ENCODE assay signal across 9 mouse cellular contexts in genomic region chr10:117455595-117456302, GRCm38 (mm10).
DNase-seq lines count a peak whose midpoint lies in the region; ATAC-seq and TF ChIP-seq lines count a peak whose summit lies in the region.
"Had no signal": no experiment of that assay in that cellular context is flagged by ENCODE, and none has a peak within 500 bp of the region (broad histone marks: within the 10 kb centered on the region; RNA-seq: fewer than 3 reads in every experiment).

No protein-coding gene starts in this region.

- peak; percentile 61 to 76 for DNase-seq in cerebellum, postnatal 14 days
- DNase-seq in cerebellum, adult 11 months = no peak
- DNase-seq in 3T3-L1 (ENCODE audit: low read depth, low spot score) = peak; percentile 100
- peak; percentile 76 to 90 for DNase-seq in adrenal gland, adult (ENCODE audit: inconsistent age in 2 of 2, low spot score in 1 of 2)
- DNase-seq in lung, postnatal 0 days (ENCODE audit: low spot score) = peak; percentile 94
- peak; percentile 84 for DNase-seq in splenic B cell, adult 2 months (ENCODE audit: low read depth, low spot score)

- H3K27me3 ChIP-seq in forebrain, embryonic 12.5 days = peaks cover 3% of the 10 kb centered on the region; the same call in 1 of the 2 replicates
- no peaks in the 10 kb centered on the region for H3K27me3 ChIP-seq in kidney, embryonic 16.5 days (ENCODE audit: insufficient read depth, low read length)
- H3K27me3 ChIP-seq in lung, postnatal 0 days (replicated peaks; ENCODE audit: insufficient read depth, low read length) = no peaks in the 10 kb centered on the region
- no peaks in the 10 kb centered on the region for H3K27me3 ChIP-seq in splenic B cell, adult 2 months (ENCODE audit: control insufficient read depth, insufficient read depth, low read length, poor library complexity, severe bottlenecking)
- H3K27me3 ChIP-seq: heart, embryonic 15.5 days had no signal

- H3K27ac ChIP-seq in forebrain, embryonic 12.5 days = no peak overlapping the region
- H3K27ac ChIP-seq in kidney, embryonic 16.5 days (ENCODE audit: low read length) = peak overlapping the region; percentile 12; the same call in 1 of the 2 replicates
- H3K27ac ChIP-seq in lung, postnatal 0 days (ENCODE audit: low read length) = peak overlapping the region; percentile 76
- H3K27ac ChIP-seq: heart, embryonic 15.5 days had no signal

- no peaks in the 10 kb centered on the region for H3K36me3 ChIP-seq in forebrain, embryonic 12.5 days (replicated peaks)
- no peaks in the 10 kb centered on the region for H3K36me3 ChIP-seq in kidney, embryonic 16.5 days (ENCODE audit: insufficient read depth, low read length)
- no peaks in the 10 kb centered on the region for H3K36me3 ChIP-seq in lung, postnatal 0 days (ENCODE audit: insufficient read depth, low read length)
- H3K36me3 ChIP-seq in splenic B cell, adult 2 months (ENCODE audit: control insufficient read depth, insufficient read depth, low read length, poor library complexity, severe bottlenecking) = no peaks in the 10 kb centered on the region
- H3K36me3 ChIP-seq: heart, embryonic 15.5 days had no signal

- peak; percentile 98 for TF ChIP-seq EP300 in lung, postnatal 0 days (IDR thresholded peaks at IDR 0.05)

- no peak overlapping the region for H3K9ac ChIP-seq in forebrain, embryonic 12.5 days
- H3K9ac ChIP-seq in kidney, embryonic 16.5 days (replicated peaks; ENCODE audit: low read length) = no peak overlapping the region
- no peak overlapping the region for H3K9ac ChIP-seq in lung, postnatal 0 days (replicated peaks; ENCODE audit: low read depth)
- H3K9ac ChIP-seq: heart, embryonic 15.5 days had no signal

- no peak overlapping the region for H3K4me2 ChIP-seq in forebrain, embryonic 12.5 days
- H3K4me2 ChIP-seq in kidney, embryonic 16.5 days (replicated peaks; ENCODE audit: low read depth, low read length) = no peak overlapping the region
- no peak overlapping the region for H3K4me2 ChIP-seq in lung, postnatal 0 days (replicated peaks; ENCODE audit: low read depth, low read length)
- H3K4me2 ChIP-seq: heart, embryonic 15.5 days had no signal

- 0 out of 2 replicates have a peak, but pooled peaks have one; percentile 46 for ATAC-seq in forebrain, embryonic 12.5 days (ENCODE audit: low FRiP score)
- peak; percentile 36; the same call in 1 of the 2 replicates for ATAC-seq in kidney, embryonic 16.5 days (ENCODE audit: low FRiP score, low TSS enrichment)
- peak; percentile 93 for ATAC-seq in lung, postnatal 0 days

- H3K9me3 ChIP-seq in forebrain, embryonic 12.5 days = no peaks in the 10 kb centered on the region
- H3K9me3 ChIP-seq in kidney, embryonic 16.5 days (ENCODE audit: low read length) = no peaks in the 10 kb centered on the region
- H3K9me3 ChIP-seq in lung, postnatal 0 days (ENCODE audit: low read length) = no peaks in the 10 kb centered on the region
- H3K9me3 ChIP-seq: heart, embryonic 15.5 days had no signal

- 79% methylated on average over 9 of the region's 9 CpGs for WGBS in forebrain, embryonic 12.5 days
- whole genome bisulfite sequencing in kidney, embryonic 16.5 days = 51% methylated on average over 9 of the region's 9 CpGs
- WGBS in lung, postnatal 0 days = 43% methylated on average over 9 of the region's 9 CpGs

- TF ChIP-seq CTCF in lung, postnatal 0 days (IDR thresholded peaks at IDR 0.05) = peak; percentile 80

- H3K4me1 ChIP-seq in forebrain, embryonic 12.5 days = peaks cover 4% of the 10 kb centered on the region; the same call in 1 of the 2 replicates
- peaks cover 23% of the 10 kb centered on the region for H3K4me1 ChIP-seq in kidney, embryonic 16.5 days (ENCODE audit: insufficient read depth, low read length)
- no peaks in the 10 kb centered on the region for H3K4me1 ChIP-seq in lung, postnatal 0 days (ENCODE audit: insufficient read depth, low read depth, low read length)

- no peak overlapping the region for H3K4me3 ChIP-seq in forebrain, embryonic 12.5 days (replicated peaks)
- H3K4me3 ChIP-seq in kidney, embryonic 16.5 days (ENCODE audit: low read length) = no peak overlapping the region
- H3K4me3 ChIP-seq in lung, postnatal 0 days (ENCODE audit: low read depth, low read length) = no peak overlapping the region
- H3K4me3 ChIP-seq: heart, embryonic 15.5 days had no signal

Comparison
In these comparisons a context has a peak if more than half of its experiments do, and no peak if none do; other contexts are left out.
1. ATAC-seq: peak in every context shown above with its lines; median percentile 93 in lung, postnatal 0 days; 46 in forebrain, embryonic 12.5 days; 36 in kidney, embryonic 16.5 days.